Mouse (Mus musculus): ENCODE measurements around the gene Osgin1. TPM values are rescaled to one million over a fixed set of nuclear protein-coding genes. Genes with fewer than 3 reads are reported as not detected.

Gene Osgin1
- 0.53 and 0.73 TPM in 2 replicates for polyA plus RNA-seq (2012; rRNA removed)

GRCm38 (mm10) chr8:119433582-119434174 is at the start of gene Osgin1:
TSS of gene Osgin1 (plus strand) at chr8:119434124.

GRCm38 (mm10) chr8:119394524-119395026 is 39.3 kb upstream of the Osgin1 start, which contains the start of gene Mlycd:
TSS of gene Mlycd (plus strand) at chr8:119394878.

GRCm38 (mm10) chr8:119446211-119446989 is 12.5 kb downstream of the Osgin1 start, which contains the start of gene Necab2:
TSS of gene Necab2 (plus strand) at chr8:119446719.

Other genes starting within 250 kb of the Osgin1 start
- 678 TPM in 2 replicates for gene Hsbp1, start 89.6 kb upstream of the Osgin1 start, polyA plus RNA-seq (2012; rRNA removed)
- 18.3 and 19.3 TPM in 2 replicates for gene Mlycd, start 39.2 kb upstream of the Osgin1 start, polyA plus RNA-seq (2012; rRNA removed)
- gene Necab2, start 12.6 kb downstream of the Osgin1 start, polyA plus RNA-seq (2012; rRNA removed): 42.8 and 44.1 TPM in 2 replicates
- 0.08 and 0.09 TPM in 2 replicates for gene Slc38a8, start 67.6 kb downstream of the Osgin1 start, polyA plus RNA-seq (2012; rRNA removed)
- gene Mbtps1, start 124.6 kb downstream of the Osgin1 start, polyA plus RNA-seq (2012; rRNA removed): 72.5 and 75.5 TPM in 2 replicates
- gene Hsdl1, start 141.1 kb downstream of the Osgin1 start, polyA plus RNA-seq (2012; rRNA removed): 76.3 and 83.7 TPM in 2 replicates
- gene Dnaaf1, start 141.1 kb downstream of the Osgin1 start, polyA plus RNA-seq (2012; rRNA removed): 0.53 and 0.62 TPM in 2 replicates
- 22.8 and 24.0 TPM in 2 replicates for gene Taf1c, start 171.1 kb downstream of the Osgin1 start, polyA plus RNA-seq (2012; rRNA removed)
- gene Adad2, start 178.6 kb downstream of the Osgin1 start, polyA plus RNA-seq (2012; rRNA removed): 0.27 and 0.51 TPM in 2 replicates
- 0.19 and 0.41 TPM in 2 replicates for gene Kcng4, start 201.6 kb downstream of the Osgin1 start, polyA plus RNA-seq (2012; rRNA removed)
- 8.6 and 9.7 TPM in 2 replicates for gene Wfdc1, start 232.2 kb downstream of the Osgin1 start, polyA plus RNA-seq (2012; rRNA removed)

All from central nervous system, embryonic 18 days (tissue).